Mouse (Mus musculus) megakaryocyte, embryonic 14.5 days (primary cell): Measurements from ENCODE around the gene Ikzf1.

Experiments used
- FLI1 ChIP-seq: IDR thresholded peaks from 2 replicates; pipeline ENCODE4 v1.6.1; 2012; ENCODE audit warnings: low read length, inconsistent platforms, mixed read lengths
- GATA1 ChIP-seq: IDR thresholded peaks from 3 replicates; pipeline ENCODE4 v1.6.1; 2012; ENCODE audit warnings: mixed read lengths, low read length, inconsistent platforms, borderline replicate concordance

DNA sequence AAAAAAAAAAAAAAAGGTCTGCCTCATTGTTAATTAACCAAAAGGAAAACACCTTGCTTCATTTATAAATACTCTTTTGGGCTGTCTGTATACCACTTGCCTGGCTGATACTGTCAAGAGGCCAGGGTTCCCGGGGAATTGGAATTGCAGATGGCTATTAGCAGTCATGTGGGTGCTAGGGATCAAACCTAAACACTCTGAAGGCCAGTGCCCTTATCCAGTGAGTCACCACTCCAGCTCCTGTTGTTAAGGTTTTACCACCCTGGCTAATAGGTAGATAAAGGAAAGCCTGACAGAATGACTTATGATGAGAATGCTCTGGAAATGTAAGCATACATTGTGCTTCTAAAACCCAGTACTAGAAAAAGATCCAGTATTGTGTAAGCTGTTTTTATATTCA is 109.8 kb downstream of the Ikzf1 start:
- no peak for TF ChIP-seq GATA1
- no peak for TF ChIP-seq FLI1
